10 mouse cellular contexts compared by ENCODE assay signal in genomic region chr12:83342035-83342874, GRCm38 (mm10).
DNase-seq lines count a peak whose midpoint lies in the region; ATAC-seq and TF ChIP-seq lines count a peak whose summit lies in the region.
"Had no signal": no experiment of that assay in that cellular context is flagged by ENCODE, and none has a peak within 500 bp of the region (broad histone marks: within the 10 kb centered on the region; RNA-seq: fewer than 3 reads in every experiment).

No protein-coding gene starts in this region.

- WGBS in forebrain, embryonic 13.5 days = 76% methylated on average over 15 of the region's 15 CpGs
- 77% methylated on average over 15 of the region's 15 CpGs for WGBS in forebrain, embryonic 12.5 days

- 0 out of 2 replicates have a peak, but pooled peaks have one; percentile 27 for ATAC-seq in forebrain, embryonic 13.5 days
- ATAC-seq in forebrain, embryonic 12.5 days (ENCODE audit: low FRiP score) = no peak

- TF ChIP-seq CTCF in cortical plate, adult 2 months (IDR thresholded peaks at IDR 0.05; ENCODE audit: extremely low read depth, insufficient read depth, low read length) = no peak

- no peak for TF ChIP-seq POLR2A in cortical plate, adult 2 months (IDR thresholded peaks at IDR 0.05; ENCODE audit: extremely low read depth, insufficient read depth, low read length)

- no peak overlapping the region for H3K9ac ChIP-seq in forebrain, embryonic 13.5 days
- H3K9ac ChIP-seq in forebrain, embryonic 12.5 days = no peak overlapping the region
- H3K9ac ChIP-seq: limb, embryonic 13.5 days; midbrain, embryonic 12.5 days had no signal

- H3K27me3 ChIP-seq in forebrain, embryonic 13.5 days = no peaks in the 10 kb centered on the region
- H3K27me3 ChIP-seq in forebrain, embryonic 12.5 days = no peaks in the 10 kb centered on the region
- H3K27me3 ChIP-seq: limb, embryonic 13.5 days; midbrain, embryonic 12.5 days had no signal

- no peak overlapping the region for H3K4me2 ChIP-seq in forebrain, embryonic 13.5 days
- no peak overlapping the region for H3K4me2 ChIP-seq in forebrain, embryonic 12.5 days
- H3K4me2 ChIP-seq: limb, embryonic 13.5 days; midbrain, embryonic 12.5 days had no signal

- no peak overlapping the region for H3K4me3 ChIP-seq in forebrain, embryonic 13.5 days
- H3K4me3 ChIP-seq in forebrain, embryonic 12.5 days (replicated peaks) = no peak overlapping the region
- H3K4me3 ChIP-seq in cortical plate, adult 2 months (ENCODE audit: insufficient read depth, low read length) = no peak overlapping the region
- H3K4me3 ChIP-seq: limb, embryonic 13.5 days; midbrain, embryonic 12.5 days had no signal

- H3K36me3 ChIP-seq in forebrain, embryonic 13.5 days (ENCODE audit: poor library complexity, severe bottlenecking) = no peaks in the 10 kb centered on the region
- H3K36me3 ChIP-seq in forebrain, embryonic 12.5 days (replicated peaks) = no peaks in the 10 kb centered on the region
- H3K36me3 ChIP-seq: limb, embryonic 13.5 days; midbrain, embryonic 12.5 days had no signal

- peaks cover 23% of the 10 kb centered on the region for H3K4me1 ChIP-seq in forebrain, embryonic 13.5 days
- peaks cover 18% of the 10 kb centered on the region for H3K4me1 ChIP-seq in forebrain, embryonic 12.5 days
- peaks cover 2% of the 10 kb centered on the region; the same call in 1 of the 2 replicates for H3K4me1 ChIP-seq in cortical plate, adult 2 months (ENCODE audit: control insufficient read depth, insufficient read depth, low read length)

- DNase-seq in layer of hippocampus, adult 8-10 months (ENCODE audit: low spot score in 2 of 2) = peak; percentile 44 to 54
- DNase-seq in layer of hippocampus, adult 9-10 months (ENCODE audit: low spot score) = no peak
- peak; percentile 21 to 53 for DNase-seq in left cerebral cortex, adult 18-20 months (ENCODE audit: low spot score in 2 of 2)
- no peak for DNase-seq in urinary bladder, postnatal 14 days (ENCODE audit: low spot score)
- DNase-seq in yolk sac, embryonic 10.5 days (ENCODE audit: low spot score) = no peak

- H3K9me3 ChIP-seq in forebrain, embryonic 13.5 days (replicated peaks) = no peaks in the 10 kb centered on the region
- no peaks in the 10 kb centered on the region for H3K9me3 ChIP-seq in forebrain, embryonic 12.5 days
- H3K9me3 ChIP-seq: limb, embryonic 13.5 days; midbrain, embryonic 12.5 days had no signal

- H3K27ac ChIP-seq in forebrain, embryonic 13.5 days = peak overlapping the region; percentile 25; the same call in 1 of the 2 replicates
- no peak overlapping the region for H3K27ac ChIP-seq in forebrain, embryonic 12.5 days
- H3K27ac ChIP-seq in cortical plate, adult 2 months (ENCODE audit: insufficient read depth, low read length) = peak overlapping the region; percentile 27
- H3K27ac ChIP-seq: limb, embryonic 13.5 days; midbrain, embryonic 12.5 days had no signal

Comparison
In these comparisons a context has a peak if more than half of its experiments do, and no peak if none do; other contexts are left out.
1. DNase-seq: peak in layer of hippocampus, adult 8-10 months (2 of 2) and left cerebral cortex, adult 18-20 months (2 of 2); none in layer of hippocampus, adult 9-10 months (single experiment), urinary bladder, postnatal 14 days (single experiment) and yolk sac, embryonic 10.5 days (single experiment).